Mouse (Mus musculus) heart, embryonic 11.5 days (tissue): Measurements from ENCODE around the gene Kcnq1. TPM values are rescaled to one million over a fixed set of nuclear protein-coding genes. Genes with fewer than 3 reads are reported as not detected.

ENCODE experiments used
- ATAC-seq: fragments of 200-750 bp; cut with Nextera tagmentation; replicated peaks from 2 replicates; pipeline ENCODE4 v1.8.0; 2017; ENCODE audit warnings: moderate library complexity; ENCODE audit not compliant: insufficient number of reproducible peaks, low FRiP score, low TSS enrichment
- H3K27ac ChIP-seq: fragments of 300-500 bp; sonication (generic); 2 replicates; pipeline ENCODE4 v1.5.1; 2014; ENCODE audit warnings: mild to moderate bottlenecking, low read depth, low read length
- H3K27me3 ChIP-seq: fragments of 300-500 bp; sonication (generic); 2 replicates; pipeline ENCODE4 v1.6.1; 2014; ENCODE audit warnings: mild to moderate bottlenecking, low read length, mixed read lengths; ENCODE audit not compliant: control insufficient read depth, insufficient read depth
- H3K36me3 ChIP-seq: fragments of 300-500 bp; sonication (generic); 2 replicates; pipeline ENCODE4 v1.6.1; 2014; ENCODE audit warnings: mild to moderate bottlenecking, low read length, moderate library complexity, mixed read lengths; ENCODE audit not compliant: control insufficient read depth, insufficient read depth
- H3K4me1 ChIP-seq: fragments of 300-500 bp; sonication (generic); 2 replicates; pipeline ENCODE4 v1.6.1; 2014; ENCODE audit warnings: low read length; ENCODE audit not compliant: control insufficient read depth, insufficient read depth
- H3K4me2 ChIP-seq: fragments of 300-500 bp; sonication (generic); 2 replicates; pipeline ENCODE4 v1.6.1; 2014; ENCODE audit warnings: mild to moderate bottlenecking, moderate library complexity
- H3K4me3 ChIP-seq: fragments of 300-500 bp; sonication (generic); 2 replicates; pipeline ENCODE4 v1.5.1; 2014; ENCODE audit warnings: low read depth, low read length
- H3K9ac ChIP-seq: fragments of 300-500 bp; sonication (generic); 2 replicates; pipeline ENCODE4 v1.6.1; 2014; ENCODE audit warnings: mild to moderate bottlenecking, low read depth, low read length, moderate library complexity
- H3K9me3 ChIP-seq: fragments of 300-500 bp; sonication (generic); replicated peaks from 2 replicates; pipeline ENCODE4 v1.6.1; 2016; ENCODE audit warnings: low read length; ENCODE audit not compliant: control insufficient read depth
- WGBS: fragments of 180-500 bp; shearing (Covaris S2); extraction: QIAGEN DNeasy Blood & Tissue Kit; methylation state at CpG from one replicate; pipeline ENCODE4 v1.1.7; 2014; ENCODE audit not compliant: insufficient replicate concordance; 5-methylcytosine and 5-hydroxymethylcytosine counted together
- polyA plus RNA-seq: library from polyadenylated mRNA; unstranded; fragments of >200 nt; fragmentation: Nextera tagmentation; extraction: Ambion mirVana; gene quantifications from 2 replicates; pipeline ENCODE4 v1.2.1, GENCODE M21; 2014

Kcnq1 gene
- polyA plus RNA-seq, 1 experiment from 2014 or later = 9.2 TPM

- H3K36me3 ChIP-seq = no peaks in the 10 kb centered on the region
- WGBS = 80% methylated on average over 10 of the region's 10 CpGs
Measured at GRCm38 (mm10) chr7:143399756-143400155, 293.6 kb downstream of the Kcnq1 start.

DNA sequence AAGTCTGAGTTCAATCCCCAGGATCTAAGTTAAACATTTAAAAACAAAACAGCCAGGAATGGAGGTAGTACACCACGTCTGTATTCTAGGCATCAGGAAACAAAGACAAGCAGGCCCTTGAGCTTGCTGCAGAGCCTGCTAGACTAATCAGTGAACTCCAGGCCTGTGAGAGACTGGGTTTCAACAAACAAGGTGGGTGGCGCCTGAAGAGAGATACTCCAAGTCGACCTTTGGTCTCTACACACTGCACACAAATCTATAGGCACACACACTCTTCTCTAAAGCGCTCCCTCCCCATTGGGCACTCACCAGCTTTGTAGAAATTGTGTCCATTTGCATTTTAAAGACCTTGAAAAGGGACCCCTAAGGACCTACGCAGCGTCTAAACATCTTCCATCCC lies 294.4 kb downstream of the Kcnq1 start:
- Histone ChIP-seq H3K9ac (no peak overlapping the region), H3K4me1 (peaks cover 9% of the 10 kb centered on the region), H3K36me3 (no peaks in the 10 kb centered on the region), H3K27ac (no peak overlapping the region), H3K4me2 (no peak overlapping the region), H3K27me3 (no peaks in the 10 kb centered on the region), H3K4me3 (no peak overlapping the region), H3K9me3 (no peaks in the 10 kb centered on the region)
- 41% methylated on average over 6 of the region's 6 CpGs for WGBS
- ATAC-seq = no peak

More at GRCm38 (mm10) chr7:143399756-143400155, 293.6 kb downstream of the Kcnq1 start:
- Histone ChIP-seq H3K4me1 (peaks cover 17% of the 10 kb centered on the region), H3K27ac (no peak overlapping the region), H3K4me2 (no peak overlapping the region), H3K9ac (no peak overlapping the region), H3K4me3 (no peak overlapping the region), H3K27me3 (no peaks in the 10 kb centered on the region), H3K9me3 (no peaks in the 10 kb centered on the region)
- ATAC-seq = no peak

GRCm38 (mm10) chr7:143401429-143402016 lies 295.4 kb downstream of the Kcnq1 start:
- WGBS = 63% methylated on average over 5 of the region's 5 CpGs
- no peak overlapping the region for H3K9ac ChIP-seq
- H3K27ac ChIP-seq = no peak overlapping the region
- no peak overlapping the region for H3K4me3 ChIP-seq
- H3K27me3 ChIP-seq = no peaks in the 10 kb centered on the region
- H3K9me3 ChIP-seq = no peaks in the 10 kb centered on the region
- peaks cover 2% of the 10 kb centered on the region; the same call in 1 of the 2 replicates for H3K4me1 ChIP-seq
- ATAC-seq = no peak; the same call in 1 of the 2 replicates
- H3K4me2 ChIP-seq = no peak overlapping the region
- no peaks in the 10 kb centered on the region for H3K36me3 ChIP-seq

GRCm38 (mm10) chr7:143404296-143404695 lies 298.1 kb downstream of the Kcnq1 start:
- ATAC-seq = no peak

DNA sequence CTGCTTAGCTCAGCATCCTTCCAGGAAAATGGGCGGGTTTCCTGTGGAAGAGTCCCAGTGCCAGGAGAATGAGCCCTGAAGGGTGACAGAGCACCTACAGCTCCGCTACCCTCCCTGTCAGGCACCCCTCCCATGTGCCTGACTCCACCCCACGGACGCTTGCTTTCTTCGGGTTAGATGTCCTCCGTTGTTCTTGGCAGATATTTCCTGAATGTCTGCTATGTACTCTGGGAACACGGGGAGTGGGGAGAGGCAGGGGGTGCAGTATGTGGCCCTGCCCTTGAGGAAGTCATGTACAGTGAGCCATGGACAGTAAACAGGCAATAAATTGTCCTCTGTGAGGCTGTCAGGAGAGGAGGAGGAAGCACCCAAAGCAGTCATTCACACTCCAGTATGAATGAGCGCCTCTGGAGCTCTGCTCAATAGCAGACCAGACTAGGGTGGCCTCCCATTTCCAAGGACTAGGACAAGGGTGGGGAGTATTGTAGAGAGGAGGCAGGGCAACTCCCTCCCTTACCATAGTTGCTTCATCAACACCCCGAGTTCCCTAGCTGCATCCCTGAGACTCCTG lies 301.9 kb downstream of the Kcnq1 start:
- no peaks in the 10 kb centered on the region for H3K36me3 ChIP-seq
- WGBS = 53% methylated on average over 9 of the region's 9 CpGs
- H3K4me1 ChIP-seq = peaks cover 18% of the 10 kb centered on the region
- peak overlapping the region; percentile 22; the same call in 1 of the 2 replicates for H3K27ac ChIP-seq
- no peaks in the 10 kb centered on the region; the same call in 1 of the 2 replicates for H3K27me3 ChIP-seq
- 0 out of 2 replicates have a peak, but pooled peaks have one; percentile 5 for ATAC-seq
- H3K9ac ChIP-seq = no peak overlapping the region
- no peaks in the 10 kb centered on the region for H3K9me3 ChIP-seq
- no peak overlapping the region for H3K4me3 ChIP-seq
- H3K4me2 ChIP-seq = no peak overlapping the region

More at GRCm38 (mm10) chr7:143404296-143404695, 298.1 kb downstream of the Kcnq1 start:
- 66% methylated on average over 6 of the region's 6 CpGs for WGBS
- Histone ChIP-seq H3K36me3 (no peaks in the 10 kb centered on the region), H3K9me3 (no peaks in the 10 kb centered on the region), H3K9ac (no peak overlapping the region), H3K4me3 (no peak overlapping the region), H3K4me1 (peaks cover 14% of the 10 kb centered on the region), H3K27me3 (no peaks in the 10 kb centered on the region; the same call in 1 of the 2 replicates), H3K4me2 (no peak overlapping the region), H3K27ac (no peak overlapping the region)

DNA sequence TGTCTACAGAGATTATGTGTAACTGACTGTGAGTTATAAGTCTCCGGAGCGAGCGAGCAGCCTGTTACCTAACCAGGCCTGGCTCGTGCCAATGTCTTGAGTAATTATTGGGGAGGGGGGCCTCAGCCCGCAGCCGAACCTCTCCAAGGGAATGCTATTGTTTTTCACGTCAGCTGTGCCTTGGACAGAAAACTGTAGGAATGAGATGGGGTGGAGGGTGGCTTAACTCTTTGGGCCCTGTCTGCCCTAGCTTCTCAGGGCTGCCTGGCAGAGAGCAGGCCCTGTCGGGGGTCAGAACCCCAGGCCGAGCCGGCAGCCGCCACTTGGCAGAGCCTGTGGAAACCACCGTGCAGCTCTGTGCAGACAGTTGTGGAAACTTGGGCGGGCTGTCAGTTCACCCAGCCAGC lies 302.5 kb downstream of the Kcnq1 start:
- Histone ChIP-seq H3K27me3 (no peaks in the 10 kb centered on the region; the same call in 1 of the 2 replicates), H3K4me2 (no peak overlapping the region), H3K4me3 (no peak overlapping the region), H3K9ac (no peak overlapping the region), H3K36me3 (no peaks in the 10 kb centered on the region), H3K4me1 (peaks cover 16% of the 10 kb centered on the region), H3K9me3 (no peaks in the 10 kb centered on the region), H3K27ac (no peak overlapping the region)
- 67% methylated on average over 13 of the region's 13 CpGs for WGBS
- no peak for ATAC-seq

DNA sequence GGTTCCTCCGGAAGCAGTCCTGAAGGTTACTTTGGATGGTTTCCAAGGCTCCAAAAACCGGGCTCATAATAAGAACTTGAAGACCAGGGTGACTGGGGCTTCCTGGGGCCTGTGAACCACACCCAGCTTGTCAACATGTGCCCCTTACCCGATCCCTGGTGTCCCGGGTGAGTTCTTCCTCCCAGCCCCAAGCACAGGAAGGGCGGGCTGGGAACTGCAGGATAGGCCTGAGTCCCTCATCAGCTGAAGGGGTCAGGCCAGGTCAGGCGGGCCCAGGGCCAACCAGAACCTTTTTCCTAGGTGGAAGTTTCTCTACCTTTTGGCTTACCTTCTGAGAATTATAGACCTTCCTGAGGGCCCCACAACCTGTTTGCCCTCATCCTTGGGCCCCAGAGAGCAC lies 306.4 kb downstream of the Kcnq1 start:
- H3K4me1 ChIP-seq = peaks cover 22% of the 10 kb centered on the region

DNA sequence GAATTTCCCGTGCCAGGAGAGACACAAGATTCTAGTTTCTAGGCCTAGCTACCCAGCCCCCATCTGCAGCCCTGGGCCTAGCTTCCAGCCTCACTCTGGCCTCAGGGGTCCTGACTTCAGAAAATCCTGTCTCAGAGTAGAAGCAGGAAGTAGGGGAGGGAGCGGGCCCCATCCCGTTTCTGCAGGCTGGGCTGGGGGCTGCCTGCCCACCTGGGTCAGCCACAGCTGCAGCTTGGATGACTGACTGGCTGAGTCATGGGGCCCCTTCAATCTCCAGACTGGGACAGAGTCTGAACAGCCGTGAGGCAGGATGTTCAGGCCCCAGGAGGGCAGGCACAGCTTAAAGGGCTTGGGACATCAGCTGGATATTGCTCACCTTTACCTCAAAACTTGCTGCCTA lies 308.9 kb downstream of the Kcnq1 start:
- Histone ChIP-seq H3K4me1 (peaks cover 5% of the 10 kb centered on the region), H3K27ac (no peak overlapping the region), H3K4me3 (no peak overlapping the region), H3K27me3 (no peaks in the 10 kb centered on the region), H3K4me2 (no peak overlapping the region), H3K9me3 (no peaks in the 10 kb centered on the region), H3K9ac (peak overlapping the region; percentile 52; the same call in 1 of the 2 replicates), H3K36me3 (no peaks in the 10 kb centered on the region)
- WGBS = 35% methylated on average over 4 of the region's 4 CpGs
- 0 out of 2 replicates have a peak, but pooled peaks have one; percentile 37 for ATAC-seq

More for the DNA sequence above, 306.4 kb downstream of the Kcnq1 start:
- Histone ChIP-seq H3K9me3 (no peaks in the 10 kb centered on the region), H3K4me3 (no peak overlapping the region), H3K27me3 (no peaks in the 10 kb centered on the region; the same call in 1 of the 2 replicates), H3K9ac (no peak overlapping the region), H3K27ac (no peak overlapping the region), H3K4me2 (no peak overlapping the region), H3K36me3 (no peaks in the 10 kb centered on the region)
- WGBS = 66% methylated on average over 6 of the region's 6 CpGs
- ATAC-seq = no peak
